Mouse (Mus musculus) CH12.LX (cell line): ENCODE measurements around the gene Map3k11.

Experiments used
- CHD2 ChIP-seq: IDR thresholded peaks from 2 replicates; pipeline ENCODE4 v1.6.1; 2011; ENCODE audit warnings: low read length, improper control_type of control experiment
- POLR2A ChIP-seq: IDR thresholded peaks from 2 replicates; pipeline ENCODE4 v1.6.1; 2011; ENCODE audit warnings: low read depth, mild to moderate bottlenecking, improper control_type of control experiment, low read length

- TF ChIP-seq CHD2 (no peak), POLR2A (peak; percentile 33; the same call in 1 of the 2 replicates)
Observed at GRCm38 (mm10) chr19:5695849-5696462, 7.4 kb downstream of the Map3k11 start.
